Mouse (Mus musculus): Measurements from ENCODE around the gene Klhdc8a. TPM values are rescaled to one million over a fixed set of nuclear protein-coding genes. Genes with fewer than 3 reads are reported as not detected.

Klhdc8a gene
- polyA plus RNA-seq, 1 experiment = 10.5 TPM

DNA sequence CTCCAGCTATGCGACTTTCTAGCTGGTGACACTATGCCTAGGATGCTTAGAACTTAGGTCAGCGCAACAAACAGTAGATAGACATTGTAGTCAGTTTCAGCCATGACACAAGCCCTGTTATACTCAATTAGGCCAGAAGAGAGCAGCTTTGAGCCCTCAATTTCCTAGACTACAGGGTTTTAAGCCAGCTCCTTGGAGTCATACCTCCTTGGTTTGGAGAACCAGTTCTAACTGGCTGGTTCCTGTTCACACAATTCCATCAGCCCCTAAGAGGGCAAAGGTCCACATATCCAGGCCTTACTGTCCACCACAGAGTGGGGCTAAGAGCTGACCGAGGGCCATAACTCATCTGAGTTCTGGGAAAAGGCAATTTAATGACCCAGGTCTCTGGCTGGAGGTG is 14.3 kb downstream of the Klhdc8a start:
- no peak overlapping the region for H3K4me3 ChIP-seq (ENCODE audit: insufficient read depth, low read length)
- no peak overlapping the region for H3K27ac ChIP-seq (ENCODE audit: insufficient read depth, low read length)
- peaks cover 7% of the 10 kb centered on the region; the same call in 1 of the 2 replicates for H3K4me1 ChIP-seq (ENCODE audit: control insufficient read depth, insufficient read depth, low read length)
- TF ChIP-seq CTCF (IDR thresholded peaks at IDR 0.05; ENCODE audit: borderline replicate concordance, insufficient read depth, low read length) (no peak), POLR2A (IDR thresholded peaks at IDR 0.05; ENCODE audit: low read depth, low read length) (no peak)

DNA sequence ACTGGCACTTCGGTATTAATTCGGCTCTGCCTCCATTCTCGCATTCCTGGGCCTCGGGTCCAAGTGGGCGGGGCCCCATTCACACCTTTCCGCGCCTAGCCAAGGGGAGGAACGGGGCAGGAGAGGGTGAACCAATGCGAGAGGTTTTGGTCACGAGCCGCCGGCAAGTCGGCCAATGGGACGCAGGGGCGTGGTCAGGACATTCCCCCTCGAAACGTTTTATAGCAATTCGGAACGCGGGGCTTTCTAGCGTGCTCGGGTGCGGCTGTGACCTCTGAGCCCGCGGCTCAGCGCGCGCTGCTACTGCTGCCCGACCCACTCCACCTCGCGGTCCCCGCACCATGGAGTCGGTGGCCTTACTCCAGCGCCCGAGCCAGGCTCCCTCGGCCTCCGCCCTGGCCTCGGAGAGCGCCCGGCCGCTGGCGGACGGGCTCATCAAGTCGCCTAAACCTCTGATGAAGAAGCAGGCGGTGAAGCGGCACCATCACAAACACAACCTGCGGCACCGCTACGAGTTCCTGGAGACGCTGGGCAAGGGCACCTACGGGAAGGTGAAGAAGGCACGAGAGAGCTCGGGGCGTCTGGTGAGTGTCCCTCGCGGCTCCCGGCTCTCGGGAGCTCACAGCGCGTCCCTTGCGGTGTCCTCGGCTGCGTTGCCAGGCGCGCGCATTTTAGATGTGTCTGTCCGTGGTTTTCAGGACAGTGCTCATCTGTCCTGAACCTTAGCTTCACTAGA is 17.6 kb downstream of the Klhdc8a start, which contains the start of gene Nuak2:
Gene Nuak2 (plus strand): TSS at position 238 of the 736 bp plus-strand sequence.
- Histone ChIP-seq H3K4me1 (ENCODE audit: control insufficient read depth, insufficient read depth, low read length) (peaks cover 8% of the 10 kb centered on the region), H3K4me3 (ENCODE audit: insufficient read depth, low read length) (peak within 1 kb of the TSS; percentile 88), H3K27ac (ENCODE audit: insufficient read depth, low read length) (peak within 1 kb of the TSS; percentile 79)
- no peak for TF ChIP-seq CTCF (IDR thresholded peaks at IDR 0.05; ENCODE audit: borderline replicate concordance, insufficient read depth, low read length)
- TF ChIP-seq POLR2A (IDR thresholded peaks at IDR 0.05; ENCODE audit: low read depth, low read length) = peak; percentile 92

GRCm38 (mm10) chr1:132316625-132316994 is 18.2 kb downstream of the Klhdc8a start:
- TF ChIP-seq POLR2A (IDR thresholded peaks at IDR 0.05; ENCODE audit: low read depth, low read length) (no peak), CTCF (IDR thresholded peaks at IDR 0.05; ENCODE audit: borderline replicate concordance, insufficient read depth, low read length) (no peak)
- Histone ChIP-seq H3K4me1 (ENCODE audit: control insufficient read depth, insufficient read depth, low read length) (peaks cover 8% of the 10 kb centered on the region), H3K4me3 (ENCODE audit: insufficient read depth, low read length) (peak overlapping the region; percentile 88), H3K27ac (ENCODE audit: insufficient read depth, low read length) (peak overlapping the region; percentile 79)

DNA sequence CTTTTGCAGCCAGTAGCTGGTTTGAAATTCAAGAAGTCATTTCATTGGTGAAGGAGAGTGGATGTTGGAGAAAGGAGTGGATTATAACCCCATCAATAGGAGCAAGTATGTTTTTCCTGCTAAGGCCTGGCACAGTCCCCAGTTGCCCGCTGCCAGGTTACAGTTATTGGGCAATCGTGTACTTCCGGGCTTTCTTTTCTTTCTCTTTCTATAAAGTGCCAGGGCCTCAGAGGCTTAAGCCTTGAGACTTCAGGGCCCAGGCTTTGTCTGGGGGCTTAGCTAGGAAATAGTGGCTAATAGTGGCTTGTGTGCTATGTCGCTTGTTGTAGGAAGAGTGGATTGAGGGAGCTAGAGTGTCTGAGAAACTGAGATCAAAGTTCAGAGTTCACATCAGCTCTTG is 19.0 kb downstream of the Klhdc8a start:
- TF ChIP-seq CTCF (IDR thresholded peaks at IDR 0.05; ENCODE audit: borderline replicate concordance, insufficient read depth, low read length) = no peak
- TF ChIP-seq POLR2A (IDR thresholded peaks at IDR 0.05; ENCODE audit: low read depth, low read length) = no peak
- Histone ChIP-seq H3K27ac (ENCODE audit: insufficient read depth, low read length) (peak overlapping the region; percentile 79), H3K4me3 (ENCODE audit: insufficient read depth, low read length) (peak overlapping the region; percentile 88), H3K4me1 (ENCODE audit: control insufficient read depth, insufficient read depth, low read length) (peaks cover 10% of the 10 kb centered on the region)

DNA sequence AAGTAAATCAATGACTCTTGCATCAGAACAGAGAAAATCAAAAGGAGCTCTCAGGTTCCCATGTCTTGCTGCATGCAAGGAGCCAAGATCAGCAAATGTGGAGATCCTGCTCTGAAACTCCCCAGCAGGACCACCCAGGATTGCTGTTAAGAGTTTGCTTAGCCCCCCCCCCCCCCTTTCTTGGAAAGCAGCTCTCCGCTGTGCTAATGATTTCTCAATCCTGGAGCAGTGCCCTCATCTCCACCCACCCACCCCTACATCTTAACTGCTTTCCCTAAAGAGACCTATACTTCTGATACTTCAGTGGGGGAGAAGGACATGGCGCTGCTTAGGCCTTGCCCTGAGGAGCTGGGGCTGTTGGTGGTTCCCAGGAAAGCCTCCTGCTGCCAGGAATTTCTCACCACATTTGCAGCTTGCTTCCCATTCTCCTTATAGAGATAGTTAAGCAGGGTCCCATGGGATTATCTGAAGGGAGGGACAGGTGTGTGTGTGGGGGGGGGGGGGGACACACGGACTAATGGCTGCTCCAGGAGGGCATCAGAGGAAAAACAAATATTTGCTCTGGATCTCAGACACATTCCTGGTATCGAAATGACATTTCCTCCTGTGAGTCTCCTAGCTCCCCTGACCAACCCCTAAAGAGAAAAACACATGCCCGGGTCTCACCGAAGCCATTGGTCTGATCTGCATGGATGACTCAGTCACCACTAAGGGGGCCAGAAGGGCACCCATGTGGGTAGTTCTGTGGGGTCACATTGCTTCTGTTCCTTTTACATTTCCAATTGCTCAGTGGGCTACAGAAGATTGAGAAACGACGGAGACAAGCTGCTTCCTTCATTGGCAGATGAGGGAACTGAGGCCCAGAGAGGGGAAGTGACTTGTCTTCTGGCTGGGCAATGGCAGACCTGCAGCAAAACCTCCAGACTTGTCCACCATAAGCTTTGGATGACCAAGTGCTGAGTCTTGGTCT is 19.8 kb downstream of the Klhdc8a start:
- peak overlapping the region; percentile 79 for H3K27ac ChIP-seq (ENCODE audit: insufficient read depth, low read length)
- no peak for TF ChIP-seq POLR2A (IDR thresholded peaks at IDR 0.05; ENCODE audit: low read depth, low read length)
- no peak for TF ChIP-seq CTCF (IDR thresholded peaks at IDR 0.05; ENCODE audit: borderline replicate concordance, insufficient read depth, low read length)
- peaks cover 10% of the 10 kb centered on the region for H3K4me1 ChIP-seq (ENCODE audit: control insufficient read depth, insufficient read depth, low read length)
- peak overlapping the region; percentile 88 for H3K4me3 ChIP-seq (ENCODE audit: insufficient read depth, low read length)

DNA sequence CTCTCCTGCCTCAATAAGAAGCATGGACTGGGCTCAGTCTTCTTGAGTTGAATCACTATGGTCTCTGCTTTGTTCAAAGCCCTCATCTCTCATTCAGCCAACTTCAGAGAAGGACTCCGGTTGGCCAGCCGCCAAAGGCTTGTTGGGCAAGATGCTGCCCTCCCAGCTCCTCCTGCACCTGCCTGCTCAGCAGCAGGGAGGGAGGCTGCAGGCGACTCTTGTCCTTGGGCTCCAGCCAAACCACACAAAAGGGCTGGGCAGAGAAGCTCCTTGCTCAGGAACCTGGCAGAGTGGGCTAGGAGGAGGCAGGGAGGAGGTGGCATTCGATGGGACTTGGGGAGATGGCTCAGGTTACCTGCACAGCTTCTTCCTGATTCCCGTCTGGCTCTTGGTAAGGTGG is 20.8 kb downstream of the Klhdc8a start:
- Histone ChIP-seq H3K4me3 (ENCODE audit: insufficient read depth, low read length) (no peak overlapping the region), H3K27ac (ENCODE audit: insufficient read depth, low read length) (0 out of 2 replicates have a peak overlapping the region, but pooled peaks have one; percentile 65), H3K4me1 (ENCODE audit: control insufficient read depth, insufficient read depth, low read length) (peaks cover 10% of the 10 kb centered on the region)
- TF ChIP-seq POLR2A (IDR thresholded peaks at IDR 0.05; ENCODE audit: low read depth, low read length) = no peak
- no peak for TF ChIP-seq CTCF (IDR thresholded peaks at IDR 0.05; ENCODE audit: borderline replicate concordance, insufficient read depth, low read length)

- TF ChIP-seq POLR2A (IDR thresholded peaks at IDR 0.05; ENCODE audit: low read depth, low read length) (no peak), CTCF (IDR thresholded peaks at IDR 0.05; ENCODE audit: borderline replicate concordance, insufficient read depth, low read length) (no peak)
- H3K4me1 ChIP-seq (ENCODE audit: control insufficient read depth, insufficient read depth, low read length) = peaks cover 10% of the 10 kb centered on the region
- H3K27ac ChIP-seq (ENCODE audit: insufficient read depth, low read length) = no peak overlapping the region
- no peak overlapping the region for H3K4me3 ChIP-seq (ENCODE audit: insufficient read depth, low read length)
Measured at GRCm38 (mm10) chr1:132321821-132322580, 23.6 kb downstream of the Klhdc8a start.

- TF ChIP-seq CTCF (IDR thresholded peaks at IDR 0.05; ENCODE audit: borderline replicate concordance, insufficient read depth, low read length) (no peak), POLR2A (IDR thresholded peaks at IDR 0.05; ENCODE audit: low read depth, low read length) (no peak)
Measured at GRCm38 (mm10) chr1:132322711-132323542, 24.5 kb downstream of the Klhdc8a start.

More at GRCm38 (mm10) chr1:132322711-132323542, 24.5 kb downstream of the Klhdc8a start:
- H3K4me3 ChIP-seq (ENCODE audit: insufficient read depth, low read length) = no peak overlapping the region
- no peak overlapping the region for H3K27ac ChIP-seq (ENCODE audit: insufficient read depth, low read length)
- H3K4me1 ChIP-seq (ENCODE audit: control insufficient read depth, insufficient read depth, low read length) = peaks cover 10% of the 10 kb centered on the region

All from embryonic fibroblast, embryonic 13.5 days (primary cell).